Mouse (Mus musculus) c-Kit-negative CD71-positive TER-119-positive erythroid progenitor cells, embryonic 14.5 days (primary cell): Measurements from ENCODE around the gene Slc22a5.
"Not testable (repeated sequence)": the region's sequence is repeated elsewhere in the genome, so short reads cannot be mapped to it uniquely, and the experiment has no call there.

ENCODE experiments used
- DNase-seq: peaks from one replicate; pipeline ENCODE4 v3.0.0-alpha.2; 2013; ENCODE audit warnings: low read depth, low spot score

Slc22a5 gene

GRCm38 (mm10) chr11:53889091-53889645 lies 2.3 kb downstream of the Slc22a5 start:
- no peak for DNase-seq

- DNase-seq, result no peak
Observed at GRCm38 (mm10) chr11:53888242-53888641, 3.2 kb downstream of the Slc22a5 start.

GRCm38 (mm10) chr11:53883287-53883686 lies 8.2 kb downstream of the Slc22a5 start:
- no peak for DNase-seq

GRCm38 (mm10) chr11:53878096-53878495 lies 13.4 kb downstream of the Slc22a5 start:
- DNase-seq, result not testable (repeated sequence)

GRCm38 (mm10) chr11:53876488-53876887 lies 15.0 kb downstream of the Slc22a5 start:
- DNase-seq, result no peak

GRCm38 (mm10) chr11:53874706-53875105 lies 16.8 kb downstream of the Slc22a5 start:
- no peak for DNase-seq

- not testable (repeated sequence) for DNase-seq
Observed at GRCm38 (mm10) chr11:53873909-53874704, 17.4 kb downstream of the Slc22a5 start.

GRCm38 (mm10) chr11:53871786-53872507 lies 19.5 kb downstream of the Slc22a5 start:
- DNase-seq, result no peak

- no peak for DNase-seq
Observed at GRCm38 (mm10) chr11:53869172-53869571, 22.3 kb downstream of the Slc22a5 start.

- DNase-seq, result not testable (repeated sequence)
Observed at GRCm38 (mm10) chr11:53868323-53868722, 23.1 kb downstream of the Slc22a5 start.

GRCm38 (mm10) chr11:53864724-53865310 lies 26.6 kb downstream of the Slc22a5 start:
- not testable (repeated sequence) for DNase-seq

GRCm38 (mm10) chr11:53860944-53861343 lies 30.5 kb downstream of the Slc22a5 start:
- not testable (repeated sequence) for DNase-seq

- DNase-seq, result not testable (repeated sequence)
Observed at GRCm38 (mm10) chr11:53858761-53859580, 32.5 kb downstream of the Slc22a5 start, which contains the start of gene Gm12216. Gene Gm12216, minus strand, starts transcription at chr11:53859256.

GRCm38 (mm10) chr11:53858058-53858760 lies 33.3 kb downstream of the Slc22a5 start:
- no peak for DNase-seq

GRCm38 (mm10) chr11:53853665-53854064 lies 37.8 kb downstream of the Slc22a5 start:
- DNase-seq, result no peak

- no peak for DNase-seq
Observed at GRCm38 (mm10) chr11:53851795-53852194, 39.7 kb downstream of the Slc22a5 start.

- no peak for DNase-seq
Observed at GRCm38 (mm10) chr11:53849588-53850320, 41.7 kb downstream of the Slc22a5 start.

- no peak for DNase-seq
Observed at GRCm38 (mm10) chr11:53845680-53846079, 45.8 kb downstream of the Slc22a5 start.

GRCm38 (mm10) chr11:53843106-53843505 lies 48.4 kb downstream of the Slc22a5 start:
- no peak for DNase-seq

GRCm38 (mm10) chr11:53842161-53842581 lies 49.3 kb downstream of the Slc22a5 start:
- no peak for DNase-seq
